Mouse (Mus musculus) G1E-ER4 (cell line): ENCODE measurements around the gene Idh2. TPM values are rescaled to one million over a fixed set of nuclear protein-coding genes. Genes with fewer than 3 reads are reported as not detected.

Experiments
- GATA1 ChIP-seq: IDR thresholded peaks from one replicate; pipeline ENCODE4 v1.8.0; 2012; ENCODE audit warnings: low read length, inconsistent platforms
- polyA plus RNA-seq: library from polyadenylated mRNA; stranded (reverse); fragments of >175 nt; gene quantifications from 2 replicates; pipeline ENCODE4 v1.2.3, GENCODE M21; 2012

Idh2 gene
- polyA plus RNA-seq, 1 experiment, result 14.1 TPM

DNA sequence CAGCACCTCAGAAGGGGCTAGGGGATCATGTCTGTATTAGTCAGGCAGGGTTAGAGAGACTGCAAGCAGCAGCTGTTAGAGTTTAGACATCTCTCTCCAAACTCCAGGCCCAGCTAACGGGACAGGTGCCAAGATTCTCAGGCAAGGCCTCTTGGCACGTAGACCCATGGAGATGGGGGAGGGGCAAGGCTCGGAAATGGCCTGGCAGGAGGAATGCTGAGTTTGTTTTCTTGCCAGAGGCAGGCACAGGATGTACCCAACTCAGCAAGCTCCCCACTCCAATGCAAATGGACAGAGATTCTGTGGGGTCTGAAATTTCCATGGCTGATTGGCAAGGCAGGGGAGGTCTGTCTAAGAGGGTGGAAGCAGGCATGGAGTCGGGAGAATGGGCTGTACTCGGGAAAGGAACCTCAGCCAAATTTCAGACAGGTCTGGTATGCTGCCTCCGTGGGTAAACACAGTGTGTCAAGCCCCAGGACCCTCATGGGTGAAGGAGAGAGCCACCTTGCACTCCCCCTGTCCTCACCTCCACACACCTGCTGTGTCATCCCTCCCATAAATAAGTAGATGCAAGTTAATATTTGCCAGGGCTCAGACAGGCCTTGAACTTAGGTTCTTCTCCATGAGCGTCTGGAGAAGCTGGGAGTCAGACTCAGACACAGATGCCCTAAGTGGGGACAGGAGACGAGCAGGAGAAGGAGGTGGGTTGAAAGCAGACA, 19.4 kb upstream of the Idh2 start:
- TF ChIP-seq GATA1, result no peak

- TF ChIP-seq GATA1, result no peak
Observed at GRCm38 (mm10) chr7:80132541-80132940, 17.3 kb upstream of the Idh2 start.

GRCm38 (mm10) chr7:80130344-80131055, 15.3 kb upstream of the Idh2 start:
- TF ChIP-seq GATA1, result no peak

DNA sequence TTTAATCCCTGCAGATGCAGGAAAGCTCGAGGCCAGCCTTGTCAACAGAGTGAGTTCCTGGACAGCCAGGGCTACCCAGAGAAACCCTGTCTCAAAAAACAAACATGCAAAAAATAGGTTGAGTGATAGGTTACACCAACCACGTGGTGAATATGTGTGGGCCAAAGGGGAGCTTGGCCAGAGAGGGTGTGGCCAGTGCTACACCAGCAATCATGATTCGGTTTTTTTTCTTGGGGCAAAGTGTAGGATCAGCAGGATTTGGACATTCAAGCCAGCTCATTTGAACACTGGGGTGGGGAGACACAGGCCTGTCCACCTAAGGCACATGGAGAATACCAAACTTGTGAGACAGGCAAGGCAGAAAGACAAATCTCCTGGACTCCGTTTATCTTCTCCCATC, 14.1 kb upstream of the Idh2 start:
- TF ChIP-seq GATA1, result no peak

DNA sequence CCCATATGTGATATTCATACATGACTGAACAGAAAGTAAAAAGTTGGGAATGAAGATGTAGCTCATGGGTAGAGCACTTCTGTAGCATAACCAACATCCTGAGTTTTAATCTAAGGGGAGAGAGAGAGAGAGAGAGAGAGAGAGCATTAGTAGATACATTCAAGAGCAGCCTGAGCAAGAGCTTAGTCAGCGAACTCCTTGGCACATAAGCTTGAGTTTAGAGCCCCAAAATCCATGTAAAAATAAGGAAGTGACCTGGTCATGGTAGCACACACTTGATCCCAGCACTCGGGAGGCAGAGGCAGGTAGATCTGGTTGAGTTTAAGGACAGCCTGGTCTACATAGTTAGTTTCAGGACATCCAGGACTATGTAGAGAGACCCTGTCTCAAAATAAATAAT, 8.5 kb upstream of the Idh2 start:
- TF ChIP-seq GATA1, result no peak

GRCm38 (mm10) chr7:80123115-80123514, 7.9 kb upstream of the Idh2 start:
- TF ChIP-seq GATA1, result no peak

- TF ChIP-seq GATA1, result no peak
Observed at GRCm38 (mm10) chr7:80121083-80121482, 5.9 kb upstream of the Idh2 start.

DNA sequence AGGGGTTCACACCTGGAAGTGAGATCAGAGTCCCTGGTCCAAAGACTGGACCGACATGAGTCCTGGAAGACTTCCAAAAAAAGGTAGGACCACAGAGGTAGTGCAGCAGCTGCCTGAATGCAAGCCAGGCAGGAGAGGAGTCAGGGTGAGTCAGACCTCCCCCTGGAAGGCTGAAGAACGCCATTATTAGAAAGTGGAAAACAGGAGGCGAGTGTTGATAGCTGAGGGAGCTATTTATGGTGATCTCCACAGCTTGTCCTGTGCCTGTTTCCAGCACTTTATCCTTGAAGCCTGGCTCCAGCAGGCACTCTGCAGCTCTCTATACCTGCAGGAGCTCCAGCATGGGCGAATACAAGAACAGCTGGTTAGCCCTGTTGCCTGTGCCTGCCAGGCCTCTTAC, 4.0 kb upstream of the Idh2 start:
- TF ChIP-seq GATA1, result no peak

- TF ChIP-seq GATA1, result no peak
Observed at GRCm38 (mm10) chr7:80116158-80116557, 966 bp upstream of the Idh2 start.

DNA sequence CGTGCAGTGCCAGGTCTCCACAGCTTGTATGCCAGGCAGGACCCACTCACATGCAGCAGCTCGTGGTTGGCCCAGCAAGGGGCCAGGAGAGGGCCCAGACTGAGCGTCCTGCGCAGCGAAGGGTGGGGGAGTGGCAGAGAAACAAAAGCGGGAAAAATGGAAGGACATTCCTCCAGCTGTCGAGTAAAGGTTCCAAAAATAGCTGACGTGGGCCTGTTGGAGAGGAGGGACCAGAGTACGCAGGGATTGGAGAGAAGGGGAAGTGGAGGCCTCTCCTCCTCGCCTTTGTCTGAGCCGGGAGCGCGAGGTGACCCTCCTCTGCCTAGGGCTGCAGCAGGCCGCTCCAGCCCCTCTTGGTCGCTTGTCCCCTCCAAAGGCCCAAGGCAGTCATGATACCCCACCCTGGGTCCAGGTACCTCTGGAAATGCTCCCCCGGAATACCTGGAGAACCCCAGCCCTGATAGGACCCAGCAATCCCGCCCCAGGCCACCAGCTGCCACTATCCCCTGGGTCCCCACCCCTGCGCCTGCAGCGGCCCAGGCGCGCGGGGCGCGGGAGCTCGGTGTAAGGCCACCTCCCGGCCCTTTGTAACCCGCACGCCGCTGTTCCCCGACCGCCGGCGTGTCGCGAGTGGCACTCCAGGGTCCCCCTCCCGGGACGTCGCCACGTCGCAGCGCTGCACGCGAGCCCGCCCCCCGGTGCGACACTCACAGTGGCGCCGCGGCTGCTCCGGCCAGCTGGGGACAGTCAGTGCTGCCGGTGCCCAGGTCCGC, 555 bp downstream of the Idh2 start:
- TF ChIP-seq GATA1, result no peak

GRCm38 (mm10) chr7:80113989-80114388, 1.2 kb downstream of the Idh2 start:
- no peak for TF ChIP-seq GATA1

DNA sequence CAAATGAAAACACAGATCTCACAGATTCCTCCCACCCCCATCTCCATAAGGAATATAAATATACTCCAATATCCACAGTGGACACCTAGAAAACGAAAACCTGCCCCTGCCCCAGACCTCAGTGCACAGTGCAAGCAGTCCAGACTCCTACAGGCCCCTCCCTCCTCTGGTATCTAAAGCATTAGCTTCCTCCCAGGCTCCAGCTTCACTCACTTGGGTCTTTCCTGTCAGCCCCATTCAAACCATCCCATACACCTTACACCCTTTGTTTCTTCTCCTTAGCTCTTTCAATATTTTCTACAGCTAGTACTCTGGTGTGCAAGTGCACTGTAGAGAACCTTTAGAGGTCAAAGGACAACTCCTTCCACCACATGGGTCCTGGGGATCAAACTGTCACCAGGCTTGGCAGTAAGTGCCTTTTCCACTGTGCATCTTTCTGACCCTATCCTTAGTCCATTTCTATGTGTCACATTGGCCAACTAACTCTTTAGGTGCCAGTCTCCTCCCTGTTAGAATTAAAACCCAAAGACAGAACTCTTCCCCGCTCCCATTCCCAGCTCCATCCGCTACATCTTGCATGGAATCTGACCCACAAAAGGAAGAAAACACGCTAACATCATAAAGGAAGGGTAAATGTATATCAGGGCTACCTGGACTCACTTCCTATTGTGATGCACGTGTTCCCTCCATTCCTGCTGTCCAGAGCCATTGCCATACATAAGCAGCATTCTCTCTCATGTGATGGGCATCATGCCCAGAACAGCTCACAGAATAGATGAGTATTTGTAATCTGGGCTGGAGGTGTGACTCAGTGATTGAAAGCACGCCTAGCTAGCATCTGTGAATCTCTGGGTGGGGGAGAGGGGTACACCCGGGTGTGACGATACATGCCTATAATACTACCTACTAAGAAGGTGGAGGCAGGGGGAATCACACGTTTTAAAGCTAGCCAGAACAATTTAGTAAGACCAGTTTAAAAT, 3.8 kb downstream of the Idh2 start:
- no peak for TF ChIP-seq GATA1

- no peak for TF ChIP-seq GATA1
Observed at GRCm38 (mm10) chr7:80106441-80106840, 8.8 kb downstream of the Idh2 start.

- TF ChIP-seq GATA1, result no peak
Observed at GRCm38 (mm10) chr7:80105637-80106390, 9.4 kb downstream of the Idh2 start.

GRCm38 (mm10) chr7:80103335-80103734, 11.9 kb downstream of the Idh2 start:
- TF ChIP-seq GATA1, result no peak
